14 mouse cellular contexts compared by ENCODE assay signal in genomic region chr2:79552481-79552880, GRCm38 (mm10).
"Had no signal": no experiment of that assay in that cellular context is flagged by ENCODE, and none has a peak within 500 bp of the region (broad histone marks: within the 10 kb centered on the region; RNA-seq: fewer than 3 reads in every experiment).

No protein-coding gene starts in this region.

- H3K4me2 ChIP-seq: limb, embryonic 12.5 days; midbrain, embryonic 12.5 days; neural tube, embryonic 13.5 days had no signal

- H3K36me3 ChIP-seq: limb, embryonic 12.5 days; midbrain, embryonic 12.5 days; neural tube, embryonic 13.5 days had no signal

- H3K27me3 ChIP-seq: limb, embryonic 12.5 days; midbrain, embryonic 12.5 days; neural tube, embryonic 13.5 days had no signal

- ATAC-seq: intestine, postnatal 0 days; midbrain, embryonic 16.5 days had no signal

- DNase-seq: kidney, adult 8-10 months; kidney, postnatal 25 days; liver; lung, adult 18-20 months; right cerebral cortex, adult 18-20 months; right cerebral cortex, postnatal 25 days; thymus, postnatal 36 days had no signal

- H3K9ac ChIP-seq: limb, embryonic 12.5 days; liver, embryonic 14.5 days; midbrain, embryonic 12.5 days; neural tube, embryonic 13.5 days had no signal

- H3K4me1 ChIP-seq: midbrain, embryonic 12.5 days; neural tube, embryonic 13.5 days had no signal

- H3K27ac ChIP-seq: left cerebral cortex, adult 2 months; limb, embryonic 12.5 days; liver, embryonic 14.5 days; midbrain, embryonic 12.5 days; neural tube, embryonic 13.5 days had no signal

- H3K9me3 ChIP-seq: limb, embryonic 12.5 days; midbrain, embryonic 12.5 days; neural tube, embryonic 13.5 days had no signal

- H3K4me3 ChIP-seq: left cerebral cortex, adult 2 months; limb, embryonic 12.5 days; midbrain, embryonic 12.5 days; neural tube, embryonic 13.5 days had no signal
